Mouse (Mus musculus): Measurements from ENCODE around the gene Dpf3. TPM values are rescaled to one million over a fixed set of nuclear protein-coding genes. Genes with fewer than 3 reads are reported as not detected.
A peak's percentile ranks its signal among the peaks of the same experiment; 100 is the strongest.

Gene Dpf3
- total RNA-seq, 2 experiments from 2014 or later = 7.7 to 8.1 TPM

- peak; percentile 34 to 84 for DNase-seq (ENCODE audit: extremely low spot score in 1 of 2, low spot score in 2 of 2)
- intact Hi-C loops (cut with DNase I) = no loop called here
Observed at GRCm38 (mm10) chr12:83277537-83278441, 209.7 kb downstream of the Dpf3 start.

- intact Hi-C loops (cut with DNase I) = no loop called here
Observed at GRCm38 (mm10) chr12:83271215-83271614, 216.3 kb downstream of the Dpf3 start.

GRCm38 (mm10) chr12:83268504-83268922, 219.0 kb downstream of the Dpf3 start:
- intact Hi-C loops (cut with DNase I) = no loop called here
- peak; percentile 78 for DNase-seq (ENCODE audit: extremely low spot score in 1 of 2, low spot score in 2 of 2)

More at GRCm38 (mm10) chr12:83271215-83271614, 216.3 kb downstream of the Dpf3 start:
- DNase-seq (ENCODE audit: extremely low spot score in 1 of 2, low spot score in 2 of 2) = no peak

GRCm38 (mm10) chr12:83260540-83260939, 227.0 kb downstream of the Dpf3 start:
- no peak for DNase-seq (ENCODE audit: extremely low spot score in 1 of 2, low spot score in 2 of 2)

GRCm38 (mm10) chr12:83254399-83254798, 233.1 kb downstream of the Dpf3 start:
- DNase-seq (ENCODE audit: extremely low spot score in 1 of 2, low spot score in 2 of 2) = no peak
- intact Hi-C loops (cut with DNase I) = no loop called here

More at GRCm38 (mm10) chr12:83260540-83260939, 227.0 kb downstream of the Dpf3 start:
- intact Hi-C loops (cut with DNase I) = no loop called here

GRCm38 (mm10) chr12:83249066-83249465, 238.4 kb downstream of the Dpf3 start:
- intact Hi-C loops (cut with DNase I) = no loop called here
- DNase-seq (ENCODE audit: extremely low spot score in 1 of 2, low spot score in 2 of 2) = no peak

- DNase-seq (ENCODE audit: extremely low spot score in 1 of 2, low spot score in 2 of 2) = no peak
- intact Hi-C loops (cut with DNase I) = no loop called here
Observed at GRCm38 (mm10) chr12:83248636-83249035, 238.9 kb downstream of the Dpf3 start.

GRCm38 (mm10) chr12:83247669-83248068, 239.8 kb downstream of the Dpf3 start:
- intact Hi-C loops (cut with DNase I) = no loop called here

GRCm38 (mm10) chr12:83241022-83241421, 246.5 kb downstream of the Dpf3 start:
- no peak for DNase-seq (ENCODE audit: extremely low spot score in 1 of 2, low spot score in 2 of 2)
- intact Hi-C loops (cut with DNase I) = no loop called here

More at GRCm38 (mm10) chr12:83247669-83248068, 239.8 kb downstream of the Dpf3 start:
- no peak for DNase-seq (ENCODE audit: extremely low spot score in 1 of 2, low spot score in 2 of 2)

- no peak for DNase-seq (ENCODE audit: extremely low spot score in 1 of 2, low spot score in 2 of 2)
- intact Hi-C loops (cut with DNase I) = no loop called here
Observed at GRCm38 (mm10) chr12:83240571-83240970, 246.9 kb downstream of the Dpf3 start.

- intact Hi-C loops (cut with DNase I) = no loop called here
Observed at GRCm38 (mm10) chr12:83235781-83236180, 251.7 kb downstream of the Dpf3 start.

GRCm38 (mm10) chr12:83234981-83235380, 252.5 kb downstream of the Dpf3 start:
- intact Hi-C loops (cut with DNase I) = no loop called here
- no peak for DNase-seq (ENCODE audit: extremely low spot score in 1 of 2, low spot score in 2 of 2)

More at GRCm38 (mm10) chr12:83235781-83236180, 251.7 kb downstream of the Dpf3 start:
- DNase-seq (ENCODE audit: extremely low spot score in 1 of 2, low spot score in 2 of 2) = no peak

- no peak for DNase-seq (ENCODE audit: extremely low spot score in 1 of 2, low spot score in 2 of 2)
- intact Hi-C loops (cut with DNase I) = no loop called here
Observed at GRCm38 (mm10) chr12:83233651-83234050, 253.9 kb downstream of the Dpf3 start.

- no peak for DNase-seq (ENCODE audit: extremely low spot score in 1 of 2, low spot score in 2 of 2)
- intact Hi-C loops (cut with DNase I) = no loop called here
Observed at GRCm38 (mm10) chr12:83232916-83233315, 254.6 kb downstream of the Dpf3 start.

- DNase-seq (ENCODE audit: extremely low spot score in 1 of 2, low spot score in 2 of 2) = no peak
- intact Hi-C loops (cut with DNase I) = no loop called here
Observed at GRCm38 (mm10) chr12:83231258-83231657, 256.3 kb downstream of the Dpf3 start.

GRCm38 (mm10) chr12:83229683-83230082, 257.8 kb downstream of the Dpf3 start:
- intact Hi-C loops (cut with DNase I) = no loop called here
- DNase-seq (ENCODE audit: extremely low spot score in 1 of 2, low spot score in 2 of 2) = no peak

GRCm38 (mm10) chr12:83227014-83227413, 260.5 kb downstream of the Dpf3 start:
- DNase-seq (ENCODE audit: extremely low spot score in 1 of 2, low spot score in 2 of 2) = no peak
- intact Hi-C loops (cut with DNase I) = no loop called here

GRCm38 (mm10) chr12:83220964-83221363, 266.6 kb downstream of the Dpf3 start:
- intact Hi-C loops (cut with DNase I) = no loop called here
- DNase-seq (ENCODE audit: extremely low spot score in 1 of 2, low spot score in 2 of 2) = no peak

GRCm38 (mm10) chr12:83213879-83214341, 273.6 kb downstream of the Dpf3 start:
- intact Hi-C loops (cut with DNase I) = no loop called here
- no peak for DNase-seq (ENCODE audit: extremely low spot score in 1 of 2, low spot score in 2 of 2)

- DNase-seq (ENCODE audit: extremely low spot score in 1 of 2, low spot score in 2 of 2) = no peak
- intact Hi-C loops (cut with DNase I) = no loop called here
Observed at GRCm38 (mm10) chr12:83211976-83212375, 275.5 kb downstream of the Dpf3 start.
